Mouse (Mus musculus): ENCODE results near the gene Actg1.

Actg1 gene

DNA sequence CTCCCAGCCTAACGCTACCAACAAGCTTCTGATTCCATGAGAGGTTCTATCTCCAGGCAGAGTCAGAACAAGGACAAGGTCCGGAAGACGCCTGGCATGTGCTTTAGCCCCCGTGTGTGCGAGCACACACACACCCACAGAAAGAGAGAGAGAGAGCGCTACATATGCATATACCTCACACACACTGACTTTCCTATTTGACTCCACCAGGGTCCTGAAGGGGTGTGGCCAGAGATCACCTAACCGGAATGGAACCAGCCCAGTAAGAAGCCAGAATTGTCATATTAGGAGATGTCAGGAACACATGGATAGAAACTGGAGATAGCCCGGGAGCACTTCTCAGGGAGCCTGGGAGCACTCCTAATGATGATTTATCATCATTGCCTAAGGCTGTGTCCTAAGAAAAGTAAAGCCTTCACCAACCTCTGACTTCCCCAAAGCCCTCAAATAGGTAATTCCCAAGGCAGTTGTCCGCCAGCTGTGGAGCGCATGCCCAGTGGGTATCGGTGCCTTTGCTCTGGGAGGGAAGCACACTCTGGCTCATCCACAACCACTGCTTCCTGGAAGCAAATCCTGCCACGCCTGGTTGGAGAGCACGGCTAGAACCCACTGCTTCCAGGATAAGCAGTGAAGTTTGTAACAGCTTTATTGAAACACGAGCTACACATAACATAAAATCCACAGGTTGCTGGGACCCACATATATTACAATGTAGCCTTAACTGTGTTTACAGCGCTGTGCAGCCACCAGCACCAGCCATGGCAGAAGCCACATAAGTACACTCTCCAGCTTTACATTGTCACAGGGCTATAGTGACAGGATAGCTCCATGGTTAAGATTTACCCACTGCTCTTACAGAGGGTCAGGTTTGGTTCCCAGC lies 39.7 kb downstream of the Actg1 start:
- no peak for DNase-seq

DNA sequence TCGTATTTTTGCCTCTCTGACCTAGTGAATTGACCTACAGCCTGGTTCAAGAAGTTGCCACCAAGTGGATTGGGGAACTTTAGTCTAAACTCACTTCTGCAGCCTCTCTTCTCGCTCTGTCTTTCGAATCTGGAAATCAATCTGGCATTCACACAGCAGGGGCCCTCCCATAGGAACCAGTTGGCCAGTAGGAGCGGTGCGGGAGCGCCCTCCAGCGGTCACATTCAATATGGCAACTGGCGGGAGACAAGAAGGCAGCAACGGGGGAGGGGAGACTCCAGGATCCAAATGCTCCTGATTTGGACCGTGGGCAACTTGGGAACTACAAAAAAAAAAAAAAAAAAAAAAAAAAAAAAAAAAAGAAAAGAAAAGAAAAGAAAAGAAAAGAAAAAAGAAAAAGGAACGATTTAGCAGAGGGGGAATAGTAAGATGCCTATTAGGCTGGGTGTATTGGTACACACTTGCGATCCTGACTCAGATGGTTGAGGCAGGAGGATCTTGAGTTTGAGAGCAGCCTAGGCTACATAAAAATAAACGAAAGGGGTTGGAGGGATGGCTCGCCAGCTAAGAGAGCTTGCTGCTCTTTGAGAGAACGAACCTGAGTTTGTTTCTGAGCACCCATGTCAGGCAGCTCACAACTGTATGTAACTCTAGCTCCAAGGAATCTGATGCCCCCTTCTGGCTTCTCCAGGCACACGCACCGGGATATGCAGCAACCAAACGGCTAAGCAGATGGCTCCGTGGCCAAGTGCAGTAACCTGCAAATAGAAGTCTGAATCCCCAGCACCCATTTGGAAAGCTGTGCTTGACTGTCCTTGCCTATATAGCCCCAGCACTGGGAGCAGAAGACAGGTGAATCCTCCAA lies 40.5 kb downstream of the Actg1 start:
- peak; percentile 99 for DNase-seq

DNA sequence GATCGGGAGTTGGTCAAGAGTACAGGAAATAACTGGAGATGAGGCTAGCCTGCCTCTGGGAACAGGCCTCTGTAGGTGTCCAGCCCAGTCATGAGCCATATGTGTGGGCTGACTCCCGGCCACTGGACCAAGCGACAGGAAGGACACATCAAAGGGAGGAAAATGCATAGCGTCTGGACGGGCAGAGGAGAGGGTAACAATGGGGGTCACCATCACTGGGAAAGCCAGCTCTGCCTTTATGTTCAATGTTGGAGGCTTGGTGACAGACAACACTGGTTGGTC lies 41.3 kb downstream of the Actg1 start:
- DNase-seq, result no peak

DNA sequence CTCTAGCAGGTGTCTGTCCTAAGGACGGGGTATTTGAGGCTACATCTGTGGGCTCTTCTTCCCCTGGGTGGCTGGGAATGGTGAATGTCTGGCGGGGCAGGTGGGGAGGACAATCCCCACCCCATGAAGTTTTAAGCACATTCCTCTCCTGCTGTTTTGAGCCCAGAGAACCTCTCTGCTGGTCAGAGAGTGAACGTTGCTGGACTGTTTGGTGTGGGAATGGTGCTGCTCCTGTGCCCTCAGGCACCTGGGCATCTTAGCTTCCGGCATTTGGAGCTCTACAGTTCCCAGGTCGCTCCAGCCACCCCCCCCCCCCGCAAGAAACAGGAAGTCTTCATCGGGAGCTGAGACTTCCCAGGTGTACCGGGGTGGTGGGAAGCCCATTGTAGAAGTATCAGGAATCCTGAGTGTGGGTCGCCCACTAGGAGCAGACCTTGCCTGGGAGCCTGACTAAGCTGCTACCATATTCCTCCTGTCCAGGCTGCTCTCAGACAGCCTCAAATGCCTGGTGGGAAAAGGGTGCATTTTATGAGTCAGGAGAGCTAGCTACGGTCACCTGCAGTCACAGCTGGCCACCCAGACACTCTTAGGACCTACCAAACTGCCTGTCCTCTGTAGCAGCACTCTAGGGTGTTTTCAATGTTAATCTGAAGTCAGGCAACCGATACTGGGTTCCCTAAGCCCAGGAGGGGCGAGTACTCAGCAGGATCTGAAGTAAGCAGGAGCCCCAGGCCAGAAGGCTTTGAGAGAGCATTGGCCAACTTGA lies 41.8 kb downstream of the Actg1 start:
- DNase-seq, result peak; percentile 3

DNA sequence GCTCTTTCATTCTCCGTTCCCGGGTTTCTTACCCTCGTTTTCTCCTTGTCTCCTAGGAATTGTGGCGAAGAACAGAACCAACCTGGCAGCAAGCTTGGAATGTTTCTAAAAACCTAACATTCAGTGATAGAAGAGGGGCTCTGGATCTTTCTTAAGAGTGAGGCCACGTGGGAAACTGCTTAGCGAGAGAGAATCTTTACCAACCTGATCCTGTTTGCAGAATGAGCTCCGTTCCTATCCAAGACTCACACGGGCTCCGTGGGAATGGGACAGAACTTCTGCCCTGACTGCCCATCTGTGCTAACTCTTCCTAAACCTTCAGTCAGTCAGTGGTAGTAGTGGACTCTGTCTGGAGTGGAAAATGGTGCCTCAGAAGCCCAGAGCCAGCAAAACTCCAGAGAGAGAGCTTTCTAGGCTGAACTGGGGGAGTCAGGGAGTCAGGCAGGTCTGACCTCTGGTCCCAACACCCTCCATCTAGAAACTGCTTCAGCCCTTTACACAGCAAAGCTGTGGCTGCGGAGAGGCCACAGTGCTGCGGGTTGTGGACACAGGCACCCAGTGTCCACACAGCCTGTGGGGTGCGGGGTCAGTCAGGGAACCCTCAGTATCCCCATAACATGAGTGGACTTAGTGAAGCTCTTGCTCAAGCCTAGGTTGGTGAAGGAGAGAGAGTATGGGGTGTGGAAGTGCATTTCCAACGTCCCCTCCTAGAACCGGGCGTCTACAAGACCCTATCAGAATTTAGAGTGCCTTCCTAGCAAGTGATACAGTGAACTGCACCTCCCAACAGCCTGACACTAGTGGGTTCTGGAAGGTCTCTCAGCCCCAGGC lies 42.6 kb downstream of the Actg1 start:
- DNase-seq, result no peak

DNA sequence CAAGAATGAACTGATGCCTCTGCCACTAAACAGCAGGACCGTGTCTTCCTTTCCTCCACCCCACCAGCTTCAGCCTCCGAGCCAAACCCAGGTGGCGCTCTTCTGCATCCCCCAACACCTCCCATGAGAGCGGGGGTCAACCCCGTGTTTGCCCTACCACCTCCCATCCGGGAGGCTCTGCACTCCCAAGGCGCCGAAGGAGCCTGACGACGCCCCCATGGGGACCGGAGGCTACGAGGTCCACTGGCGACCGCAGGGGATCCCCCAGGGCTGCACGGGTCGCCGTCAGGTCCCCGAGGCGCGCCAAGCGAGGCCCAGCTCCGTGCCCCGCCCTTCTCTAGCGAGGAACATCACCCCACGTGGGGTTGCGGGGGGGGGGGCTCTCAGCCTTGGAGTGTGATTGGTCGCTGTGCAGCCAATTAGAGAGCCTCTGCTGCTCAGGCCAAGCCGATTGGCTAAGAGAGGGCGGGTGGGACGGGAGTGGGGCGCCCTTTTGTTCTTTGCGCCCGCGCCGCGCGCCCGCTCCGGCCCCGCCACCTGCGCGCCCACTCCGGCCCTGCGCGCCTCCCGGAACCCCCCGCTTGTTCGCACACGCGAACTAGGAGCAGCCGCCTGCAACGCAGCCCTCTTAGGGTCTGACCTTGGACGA lies 43.3 kb downstream of the Actg1 start:
- peak; percentile 90 for DNase-seq

DNA sequence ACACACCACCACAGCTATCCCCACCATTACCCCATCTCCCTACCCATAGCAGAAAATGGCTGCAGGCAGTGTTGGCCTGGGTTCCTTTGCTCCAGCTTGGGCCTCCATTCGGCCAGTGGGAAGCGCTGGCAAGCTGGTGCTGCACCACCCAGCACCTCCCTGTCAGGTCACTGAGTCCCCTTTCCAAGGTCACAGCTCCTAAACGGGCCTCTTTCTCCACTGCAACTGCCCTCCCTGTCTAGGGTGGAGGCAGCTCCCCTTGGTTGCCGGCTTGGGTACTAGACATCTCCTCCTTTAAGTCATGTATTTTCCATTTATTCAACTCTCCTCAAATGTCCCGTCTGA lies 44.0 kb downstream of the Actg1 start:
- DNase-seq, result no peak

DNA sequence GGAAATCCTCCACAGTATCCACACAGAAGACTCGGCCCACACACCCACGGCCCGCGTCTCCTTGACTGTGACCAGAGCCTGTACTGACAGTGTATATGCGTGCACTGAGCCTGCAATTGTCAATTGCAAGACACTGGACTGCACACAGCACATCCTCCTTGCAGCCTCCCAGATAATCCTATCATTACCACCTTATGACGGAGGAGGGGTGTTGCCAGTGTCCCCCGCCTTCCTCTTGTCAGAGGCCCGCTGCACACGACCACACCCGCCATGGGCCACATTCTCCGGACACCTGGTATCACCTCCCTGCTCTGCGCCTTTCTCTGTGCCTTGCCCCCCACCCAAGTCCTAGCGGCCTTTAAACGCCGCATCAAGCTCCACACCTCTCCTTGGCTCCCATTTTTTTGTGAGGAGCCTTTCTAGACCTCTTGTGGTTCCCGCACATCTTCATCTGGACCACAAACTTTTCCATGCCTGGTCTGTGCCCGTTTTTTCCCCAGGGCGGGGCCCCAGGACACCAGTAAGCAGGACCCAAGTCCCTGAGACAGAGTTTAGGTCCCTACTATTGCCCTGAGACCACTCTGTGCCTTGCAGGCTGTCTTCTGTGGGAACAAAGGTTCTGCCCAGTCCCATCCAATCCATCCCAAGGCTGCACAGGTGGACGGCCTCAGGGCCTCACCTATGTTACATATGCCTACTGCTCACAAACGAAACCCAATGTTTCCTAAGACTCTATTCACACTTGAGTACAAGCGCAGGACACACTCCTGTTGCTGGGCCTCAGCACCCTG lies 44.6 kb downstream of the Actg1 start:
- DNase-seq, result no peak

DNA sequence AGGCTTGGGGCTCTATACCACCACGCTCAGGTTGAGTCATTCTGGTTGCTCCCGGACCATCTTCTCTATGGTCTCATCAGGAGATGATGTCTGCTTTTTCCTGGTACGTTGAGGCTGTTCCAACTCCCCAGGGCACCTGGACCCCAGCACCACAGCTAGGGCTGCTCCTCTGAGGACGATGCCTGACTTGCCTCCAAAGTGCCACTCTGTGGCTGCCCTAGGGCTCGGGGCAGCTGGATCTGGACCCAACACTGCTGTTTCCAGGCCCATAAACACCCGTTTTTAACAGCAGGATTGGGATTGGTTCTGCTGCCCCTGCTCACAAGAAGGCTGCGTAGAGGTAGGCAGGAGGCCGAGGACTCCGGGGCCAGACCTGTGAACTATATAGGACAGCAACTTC lies 45.2 kb downstream of the Actg1 start:
- DNase-seq, result no peak

DNA sequence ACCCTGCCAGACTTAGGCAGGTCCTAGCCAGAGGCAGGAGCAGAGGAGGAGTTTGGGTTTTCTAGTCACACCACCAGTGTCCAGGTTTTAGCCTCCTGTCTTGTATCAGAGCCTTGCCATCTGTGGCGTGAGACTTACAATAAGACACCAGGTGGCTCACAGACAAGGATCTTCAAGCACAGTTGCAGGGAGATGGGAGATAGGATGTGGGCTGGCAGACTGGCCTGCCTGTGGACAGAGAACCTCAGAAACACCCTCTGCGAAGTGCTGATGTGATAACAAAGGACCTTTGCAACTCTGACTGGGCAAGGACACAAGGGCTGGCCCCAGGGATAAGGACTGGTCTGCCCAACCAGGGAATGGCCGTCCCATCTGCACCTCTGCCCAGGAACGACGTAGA lies 48.9 kb downstream of the Actg1 start:
- DNase-seq, result no peak

DNA sequence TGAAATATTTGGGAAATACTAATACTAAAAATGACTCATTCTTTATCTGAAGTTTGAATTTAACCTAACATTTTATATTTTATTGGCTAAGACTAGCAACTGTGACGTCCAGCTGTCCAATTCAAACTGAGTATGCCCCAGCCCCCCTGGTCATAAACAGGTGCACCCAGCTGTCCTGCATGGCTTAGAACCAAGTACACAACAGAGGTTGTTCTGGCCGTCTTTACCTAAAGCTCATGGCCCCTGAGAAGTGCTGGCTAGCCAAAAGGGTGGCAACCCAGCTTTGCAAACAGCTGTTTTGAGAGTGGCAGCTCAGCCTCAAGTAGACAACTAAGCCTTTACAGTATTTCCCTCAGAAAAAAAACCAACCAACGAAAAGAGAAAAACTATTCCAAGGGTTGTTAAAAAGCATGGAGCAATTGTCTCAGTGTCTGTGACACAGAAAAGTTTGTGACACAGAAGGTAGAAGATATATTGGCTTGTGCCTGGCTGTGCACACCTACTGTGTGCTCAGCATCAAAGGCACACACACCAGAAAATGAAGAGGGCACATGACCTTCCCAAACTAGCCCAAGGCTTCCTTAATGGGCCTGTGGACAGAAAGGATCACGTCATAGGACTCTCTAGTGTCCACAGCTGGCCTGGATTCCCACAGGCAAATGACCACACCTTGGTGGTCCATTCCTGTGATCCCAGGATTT lies 49.8 kb downstream of the Actg1 start:
- DNase-seq, result no peak

DNA sequence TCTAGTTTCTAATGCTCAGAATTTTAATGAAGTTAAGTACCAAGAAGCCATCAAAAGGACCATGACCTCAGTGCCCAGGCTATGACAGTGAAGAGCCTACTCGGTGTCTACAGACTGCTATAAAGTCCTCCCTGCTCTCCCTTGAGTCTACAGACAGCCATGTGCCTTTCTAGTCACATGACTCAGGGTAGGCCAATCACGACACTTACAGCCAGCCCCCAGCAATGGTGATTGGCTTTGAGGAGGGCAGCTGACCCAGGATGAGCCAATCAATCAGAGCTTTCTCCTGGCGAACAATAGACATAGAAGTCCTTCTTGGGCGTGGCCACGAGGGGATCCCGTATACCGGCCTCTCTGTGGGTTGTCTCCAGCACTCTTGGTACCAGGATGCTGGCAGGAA lies 50.6 kb downstream of the Actg1 start:
- DNase-seq, result no peak

DNA sequence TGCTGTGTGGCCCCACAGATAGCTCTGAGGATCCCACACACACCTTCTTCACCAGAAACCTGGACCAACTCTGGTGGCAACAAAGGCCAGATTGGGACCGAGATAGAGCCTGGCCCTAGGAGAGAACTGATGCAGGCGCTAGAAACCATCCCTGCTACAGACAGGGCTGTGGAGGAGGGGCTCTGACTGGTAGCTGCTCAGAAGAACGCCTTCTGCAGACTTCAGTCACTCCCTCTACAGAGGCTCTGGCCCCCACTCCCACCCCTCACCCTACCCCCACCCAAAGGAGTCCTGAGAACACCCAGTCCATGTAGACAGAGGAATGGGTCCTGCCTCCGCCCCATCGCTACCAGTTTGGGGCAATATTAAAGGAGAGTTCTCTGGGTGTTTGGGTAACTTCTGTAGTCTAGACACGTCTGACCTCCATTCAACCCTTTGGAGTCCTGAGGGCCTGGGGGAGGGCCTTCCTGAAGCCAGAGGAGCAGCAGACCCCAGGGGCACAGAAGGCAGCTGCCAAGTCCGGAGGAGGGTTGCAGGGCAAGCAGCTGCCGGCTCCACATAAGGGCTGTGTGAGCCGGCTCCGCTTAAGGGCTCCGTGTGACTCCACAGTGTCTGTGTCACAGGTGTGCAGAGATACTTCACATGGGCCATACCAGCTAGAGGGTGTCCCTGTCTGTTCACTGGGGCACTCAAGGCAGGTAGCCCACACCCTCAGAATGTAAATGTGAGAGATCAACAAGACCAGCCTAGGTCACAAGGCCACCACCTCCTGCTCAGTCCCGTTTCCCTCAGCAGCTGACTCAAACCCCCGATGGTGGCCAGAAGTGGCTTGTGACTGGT lies 51.8 kb downstream of the Actg1 start:
- no peak for DNase-seq

Data from right cerebral cortex, postnatal 4 days (tissue).